Mouse (Mus musculus) megakaryocyte, embryonic 14.5 days (primary cell): ENCODE measurements around the gene Galnt2. TPM values are rescaled to one million over a fixed set of nuclear protein-coding genes. Genes with fewer than 3 reads are reported as not detected.

Experiments used
- H3K27me3 ChIP-seq: replicated peaks from 2 replicates; pipeline ENCODE3; 2012; ENCODE audit warnings: inconsistent platforms
- H3K36me3 ChIP-seq: replicated peaks from 2 replicates; pipeline ENCODE3; 2012; ENCODE audit warnings: low read length, inconsistent platforms, mixed read lengths
- H3K4me1 ChIP-seq: 2 replicates; pipeline ENCODE4 v1.6.1; 2012; ENCODE audit warnings: inconsistent platforms
- H3K4me3 ChIP-seq: replicated peaks from 2 replicates; pipeline ENCODE3; 2012; ENCODE audit warnings: moderate library complexity, mild to moderate bottlenecking, inconsistent platforms
- H3K9me3 ChIP-seq: 2 replicates; pipeline ENCODE4 v1.6.1; 2012; ENCODE audit warnings: inconsistent platforms
- FLI1 ChIP-seq: IDR thresholded peaks from 2 replicates; pipeline ENCODE4 v1.6.1; 2012; ENCODE audit warnings: low read length, inconsistent platforms, mixed read lengths
- GATA1 ChIP-seq: IDR thresholded peaks from 3 replicates; pipeline ENCODE4 v1.6.1; 2012; ENCODE audit warnings: mixed read lengths, low read length, inconsistent platforms, borderline replicate concordance
- polyA plus RNA-seq: library from polyadenylated mRNA; stranded (reverse); fragments of >175 nt; gene quantifications from 2 replicates; pipeline ENCODE4 v1.2.3, GENCODE M21; 2012; ENCODE audit warnings: low replicate concordance; ENCODE audit not compliant: insufficient read depth

Galnt2 gene
- polyA plus RNA-seq, 1 experiment: 143 TPM

- H3K36me3 ChIP-seq: peaks cover 98% of the 10 kb centered on the region
- H3K27me3 ChIP-seq: no peaks in the 10 kb centered on the region
- H3K4me1 ChIP-seq: peaks cover 100% of the 10 kb centered on the region
- no peak for TF ChIP-seq GATA1
- no peak for TF ChIP-seq FLI1
- H3K9me3 ChIP-seq: no peaks in the 10 kb centered on the region
- no peak overlapping the region for H3K4me3 ChIP-seq
Observed at GRCm38 (mm10) chr8:124314803-124315202, 83.6 kb downstream of the Galnt2 start.

- no peak for TF ChIP-seq GATA1
- TF ChIP-seq FLI1: no peak
- peaks cover 100% of the 10 kb centered on the region for H3K4me1 ChIP-seq
- H3K4me3 ChIP-seq: peak overlapping the region; percentile 71
- no peaks in the 10 kb centered on the region for H3K9me3 ChIP-seq
- no peaks in the 10 kb centered on the region for H3K27me3 ChIP-seq
- H3K36me3 ChIP-seq: peaks cover 97% of the 10 kb centered on the region
Observed at GRCm38 (mm10) chr8:124316466-124317136, 85.4 kb downstream of the Galnt2 start.

GRCm38 (mm10) chr8:124317191-124317682 is 86.0 kb downstream of the Galnt2 start:
- Histone ChIP-seq H3K36me3 (peaks cover 97% of the 10 kb centered on the region), H3K9me3 (no peaks in the 10 kb centered on the region), H3K27me3 (no peaks in the 10 kb centered on the region), H3K4me1 (peaks cover 100% of the 10 kb centered on the region), H3K4me3 (peak overlapping the region; percentile 67)
- TF ChIP-seq GATA1 (no peak), FLI1 (no peak)

- peaks cover 97% of the 10 kb centered on the region for H3K36me3 ChIP-seq
- no peaks in the 10 kb centered on the region for H3K9me3 ChIP-seq
- H3K27me3 ChIP-seq: no peaks in the 10 kb centered on the region
- H3K4me3 ChIP-seq: peak overlapping the region; percentile 83
- H3K4me1 ChIP-seq: peaks cover 100% of the 10 kb centered on the region
- TF ChIP-seq GATA1 (no peak), FLI1 (no peak)
Observed at GRCm38 (mm10) chr8:124317821-124318220, 86.6 kb downstream of the Galnt2 start.

DNA sequence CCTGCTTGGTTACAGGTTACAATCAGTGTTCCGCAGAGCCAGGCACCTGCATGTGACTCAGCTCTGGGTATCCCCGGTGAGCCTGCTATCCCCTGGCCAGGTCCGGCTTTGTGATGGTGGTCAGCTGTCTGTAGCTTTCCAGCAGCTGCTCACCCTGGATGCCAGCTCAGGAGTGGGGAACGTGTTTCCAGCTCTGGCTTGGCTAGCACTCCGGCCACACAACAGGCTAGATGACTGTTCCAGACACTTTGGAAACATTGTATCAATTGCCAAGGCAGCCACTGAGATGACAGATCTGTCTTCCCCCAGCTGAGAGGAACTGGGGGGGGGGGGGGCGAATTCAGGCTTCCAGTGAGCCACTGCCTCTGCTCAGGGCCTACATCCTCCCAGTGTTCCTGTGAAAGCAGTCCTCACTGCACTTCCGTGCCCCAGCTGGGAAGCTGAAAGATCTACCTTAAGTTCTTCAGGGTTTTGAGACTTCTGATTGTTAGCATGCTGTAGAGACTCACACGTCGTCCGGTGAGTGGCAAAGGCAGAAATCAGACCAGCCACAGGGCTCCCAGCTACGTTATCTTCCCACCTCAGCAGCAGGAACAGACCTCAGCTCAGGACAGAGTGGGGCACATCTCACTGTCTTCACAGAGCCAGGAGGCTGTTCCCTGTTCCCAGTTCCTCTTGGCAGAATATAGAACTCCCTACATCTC is 87.6 kb downstream of the Galnt2 start:
- no peaks in the 10 kb centered on the region for H3K27me3 ChIP-seq
- peak overlapping the region; percentile 70 for H3K4me3 ChIP-seq
- no peaks in the 10 kb centered on the region for H3K9me3 ChIP-seq
- peaks cover 100% of the 10 kb centered on the region for H3K4me1 ChIP-seq
- TF ChIP-seq GATA1 (no peak), FLI1 (no peak)
- peaks cover 97% of the 10 kb centered on the region for H3K36me3 ChIP-seq

DNA sequence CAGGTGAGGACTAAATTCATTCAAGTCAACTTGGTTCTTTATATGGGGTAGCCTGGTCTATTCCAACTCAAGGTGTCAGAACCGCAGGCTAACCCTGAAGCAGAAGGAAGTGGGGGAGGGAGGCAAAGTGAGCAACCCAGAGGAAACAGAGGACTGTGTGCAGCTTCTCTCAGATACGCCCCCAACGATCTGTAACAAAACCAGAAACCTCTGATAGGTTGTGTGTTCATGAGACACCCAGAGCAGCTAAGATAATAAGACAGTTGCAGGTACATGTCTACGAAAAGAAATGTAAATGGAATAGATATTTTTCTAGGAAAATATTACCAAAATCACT is 88.1 kb downstream of the Galnt2 start:
- Histone ChIP-seq H3K27me3 (no peaks in the 10 kb centered on the region), H3K36me3 (peaks cover 97% of the 10 kb centered on the region), H3K4me3 (no peak overlapping the region), H3K9me3 (no peaks in the 10 kb centered on the region), H3K4me1 (peaks cover 100% of the 10 kb centered on the region)
- no peak for TF ChIP-seq FLI1
- TF ChIP-seq GATA1: no peak

DNA sequence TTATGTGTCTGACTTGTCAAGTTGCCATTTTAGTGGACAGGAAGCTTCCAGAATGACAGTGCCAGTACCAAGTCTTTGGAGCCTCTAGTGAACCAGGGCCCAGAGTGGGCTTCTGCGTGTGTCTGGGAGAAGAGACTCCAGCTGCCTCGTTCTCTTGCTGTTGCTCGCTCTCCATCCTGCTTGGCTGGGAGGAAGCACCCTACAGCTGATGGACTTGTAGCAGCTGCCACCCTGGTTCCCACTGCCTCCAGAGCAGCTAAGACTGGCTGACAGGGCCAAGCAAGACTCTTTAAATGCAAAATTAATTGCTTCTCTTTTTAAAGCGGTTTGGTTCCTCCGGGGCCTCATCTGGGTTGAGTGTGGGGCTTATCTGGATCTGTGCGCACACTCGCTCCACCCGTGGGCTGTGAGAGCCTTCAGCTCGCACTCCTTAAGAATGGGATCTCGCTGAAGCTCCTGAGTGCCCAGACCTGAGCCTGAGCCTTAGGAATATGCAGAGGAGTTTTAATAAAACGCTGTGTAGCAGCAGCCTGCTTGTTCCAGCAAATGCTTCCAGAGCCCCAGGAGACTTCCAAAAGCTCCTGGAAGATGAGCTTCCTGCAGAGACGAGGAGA is 90.1 kb downstream of the Galnt2 start:
- H3K4me3 ChIP-seq: peak overlapping the region; percentile 29
- TF ChIP-seq FLI1: no peak
- no peaks in the 10 kb centered on the region for H3K27me3 ChIP-seq
- peaks cover 97% of the 10 kb centered on the region for H3K36me3 ChIP-seq
- H3K4me1 ChIP-seq: peaks cover 85% of the 10 kb centered on the region
- no peaks in the 10 kb centered on the region for H3K9me3 ChIP-seq

DNA sequence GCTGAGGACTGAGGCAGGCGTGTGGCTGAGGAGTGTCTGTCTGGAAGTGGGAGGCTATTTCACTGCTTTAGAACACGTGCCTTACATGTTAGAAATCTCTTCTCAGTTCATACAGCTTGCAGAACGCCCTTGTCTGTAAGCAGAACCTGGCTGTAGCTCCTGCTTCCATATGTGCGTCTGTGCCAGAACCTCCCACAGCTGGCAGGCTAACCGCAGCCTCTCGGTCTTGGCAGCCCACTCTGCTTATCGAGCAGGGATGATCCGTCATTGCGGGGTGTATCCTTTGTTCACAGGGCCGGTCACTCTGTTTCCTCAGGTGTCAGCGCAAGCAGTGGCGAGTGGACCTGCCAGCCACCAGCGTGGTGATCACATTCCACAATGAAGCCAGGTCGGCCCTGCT is 92.2 kb downstream of the Galnt2 start:
- Histone ChIP-seq H3K9me3 (no peaks in the 10 kb centered on the region), H3K36me3 (peaks cover 99% of the 10 kb centered on the region), H3K4me3 (no peak overlapping the region), H3K27me3 (no peaks in the 10 kb centered on the region), H3K4me1 (peaks cover 81% of the 10 kb centered on the region)
- no peak for TF ChIP-seq FLI1
- TF ChIP-seq GATA1: no peak

DNA sequence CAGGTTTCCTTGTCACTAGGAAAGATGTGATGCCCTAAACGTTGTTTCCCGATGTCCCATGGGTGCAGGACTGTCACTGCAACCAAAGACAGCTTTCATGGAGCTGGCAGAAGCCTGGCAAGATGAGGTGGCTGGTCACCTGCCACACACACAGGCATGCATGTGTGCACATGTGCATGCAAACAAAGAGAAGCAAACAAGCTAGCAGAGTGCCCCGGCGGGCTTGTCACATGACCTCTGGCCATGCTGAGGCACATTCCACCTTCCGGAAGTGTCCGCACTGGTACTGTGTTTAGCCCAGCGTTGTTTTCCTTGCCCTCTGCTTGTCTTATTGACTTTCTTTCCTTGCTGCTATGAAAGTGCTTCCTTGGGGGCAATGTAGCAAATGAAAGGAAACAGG is 97.1 kb downstream of the Galnt2 start:
- H3K4me1 ChIP-seq: peaks cover 61% of the 10 kb centered on the region
- H3K36me3 ChIP-seq: peaks cover 97% of the 10 kb centered on the region
- TF ChIP-seq GATA1 (no peak), FLI1 (no peak)
- H3K9me3 ChIP-seq: no peaks in the 10 kb centered on the region
- H3K27me3 ChIP-seq: no peaks in the 10 kb centered on the region
- H3K4me3 ChIP-seq: no peak overlapping the region

DNA sequence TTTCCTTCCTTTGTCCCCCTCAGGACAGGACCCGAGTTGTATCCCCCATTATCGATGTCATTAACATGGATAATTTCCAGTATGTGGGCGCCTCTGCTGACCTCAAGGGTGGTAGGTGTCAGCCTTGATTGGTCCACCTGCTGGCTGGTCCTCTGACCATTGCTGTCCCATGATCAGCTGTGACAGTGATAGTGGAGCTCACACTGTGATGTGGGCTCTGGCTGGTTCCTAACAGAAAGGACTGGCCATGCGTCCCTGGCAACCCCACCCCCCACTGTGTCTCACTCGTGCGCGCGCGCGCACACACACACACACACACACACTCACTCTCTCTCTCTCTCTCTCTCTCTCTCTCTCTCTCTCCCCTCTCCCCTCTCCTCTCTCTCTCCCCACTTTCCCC is 98.5 kb downstream of the Galnt2 start:
- TF ChIP-seq GATA1 (no peak), FLI1 (no peak)
- Histone ChIP-seq H3K9me3 (no peaks in the 10 kb centered on the region), H3K4me3 (no peak overlapping the region), H3K27me3 (no peaks in the 10 kb centered on the region), H3K4me1 (peaks cover 56% of the 10 kb centered on the region), H3K36me3 (peaks cover 97% of the 10 kb centered on the region)
